Mouse (Mus musculus): ENCODE measurements around the gene Irf2bp2.
A peak's percentile ranks its signal among the peaks of the same experiment; 100 is the strongest.

Irf2bp2 gene

GRCm38 (mm10) chr8:126593889-126594480 lies at the start of gene Irf2bp2:
TSS of gene Irf2bp2 (minus strand) at chr8:126593986.
- DNase-seq, result peak; percentile 94

- DNase-seq, result no peak
Observed at GRCm38 (mm10) chr8:126642665-126643064, 48.9 kb upstream of the Irf2bp2 start.

GRCm38 (mm10) chr8:126641568-126642295 lies 47.9 kb upstream of the Irf2bp2 start:
- DNase-seq, result no peak

GRCm38 (mm10) chr8:126639161-126639560 lies 45.4 kb upstream of the Irf2bp2 start:
- DNase-seq, result no peak

GRCm38 (mm10) chr8:126638027-126638426 lies 44.2 kb upstream of the Irf2bp2 start:
- DNase-seq, result no peak

- DNase-seq, result no peak
Observed at GRCm38 (mm10) chr8:126634541-126635048, 40.8 kb upstream of the Irf2bp2 start.

- DNase-seq, result no peak
Observed at GRCm38 (mm10) chr8:126628616-126629015, 34.8 kb upstream of the Irf2bp2 start.

GRCm38 (mm10) chr8:126626415-126626814 lies 32.6 kb upstream of the Irf2bp2 start:
- no peak for DNase-seq

GRCm38 (mm10) chr8:126622111-126622795 lies 28.5 kb upstream of the Irf2bp2 start:
- peak; percentile 56 for DNase-seq

GRCm38 (mm10) chr8:126620721-126621120 lies 26.9 kb upstream of the Irf2bp2 start:
- DNase-seq, result peak; percentile 43

- DNase-seq, result peak; percentile 14
Observed at GRCm38 (mm10) chr8:126619487-126619886, 25.7 kb upstream of the Irf2bp2 start.

- no peak for DNase-seq
Observed at GRCm38 (mm10) chr8:126617665-126618064, 23.9 kb upstream of the Irf2bp2 start.

- no peak for DNase-seq
Observed at GRCm38 (mm10) chr8:126616736-126617135, 22.9 kb upstream of the Irf2bp2 start.

- peak; percentile 60 for DNase-seq
Observed at GRCm38 (mm10) chr8:126615765-126616164, 22.0 kb upstream of the Irf2bp2 start.

- peak; percentile 28 for DNase-seq
Observed at GRCm38 (mm10) chr8:126614740-126615132, 20.9 kb upstream of the Irf2bp2 start.

- DNase-seq, result peak; percentile 62
Observed at GRCm38 (mm10) chr8:126614062-126614739, 20.4 kb upstream of the Irf2bp2 start.

GRCm38 (mm10) chr8:126613143-126613542 lies 19.4 kb upstream of the Irf2bp2 start:
- DNase-seq, result peak; percentile 33

GRCm38 (mm10) chr8:126612739-126613138 lies 19.0 kb upstream of the Irf2bp2 start:
- peak; percentile 56 for DNase-seq

- no peak for DNase-seq
Observed at GRCm38 (mm10) chr8:126610713-126611112, 16.9 kb upstream of the Irf2bp2 start.

GRCm38 (mm10) chr8:126609556-126610263 lies 15.9 kb upstream of the Irf2bp2 start:
- DNase-seq, result no peak

- no peak for DNase-seq
Observed at GRCm38 (mm10) chr8:126603241-126603947, 9.6 kb upstream of the Irf2bp2 start.

GRCm38 (mm10) chr8:126602641-126603040 lies 8.9 kb upstream of the Irf2bp2 start:
- no peak for DNase-seq
